Mouse (Mus musculus) limb, embryonic 15.5 days (tissue): ENCODE measurements around the gene C2cd5. TPM values are rescaled to one million over a fixed set of nuclear protein-coding genes. Genes with fewer than 3 reads are reported as not detected.

Experiments
- ATAC-seq: fragments of 200-750 bp; cut with Nextera tagmentation; 2 replicates; pipeline ENCODE4 v1.8.0; 2017; ENCODE audit warnings: low read depth, moderate TSS enrichment; ENCODE audit not compliant: insufficient number of reproducible peaks, low FRiP score, low TSS enrichment
- H3K27ac ChIP-seq: fragments of 300-500 bp; sonication (generic); 2 replicates; pipeline ENCODE4 v1.5.1; 2015; ENCODE audit warnings: moderate library complexity, mild to moderate bottlenecking, inconsistent platforms
- H3K27me3 ChIP-seq: fragments of 300-500 bp; sonication (generic); 2 replicates; pipeline ENCODE4 v1.6.1; 2015; ENCODE audit warnings: inconsistent platforms
- H3K36me3 ChIP-seq: fragments of 300-500 bp; sonication (generic); 2 replicates; pipeline ENCODE4 v1.6.1; 2015; ENCODE audit warnings: inconsistent platforms
- H3K4me1 ChIP-seq: fragments of 300-500 bp; sonication (generic); 2 replicates; pipeline ENCODE4 v1.6.1; 2015; ENCODE audit warnings: inconsistent platforms
- H3K4me2 ChIP-seq: fragments of 300-500 bp; sonication (generic); 2 replicates; pipeline ENCODE4 v1.6.1; 2015; ENCODE audit warnings: mild to moderate bottlenecking, inconsistent platforms
- H3K4me3 ChIP-seq: fragments of 300-500 bp; sonication (generic); 2 replicates; pipeline ENCODE4 v1.5.1; 2015; ENCODE audit warnings: mild to moderate bottlenecking, inconsistent platforms
- H3K9ac ChIP-seq: fragments of 300-500 bp; sonication (generic); 2 replicates; pipeline ENCODE4 v1.6.1; 2015; ENCODE audit warnings: inconsistent platforms
- H3K9me3 ChIP-seq: fragments of 300-500 bp; sonication (generic); 2 replicates; pipeline ENCODE4 v1.6.1; 2016; ENCODE audit warnings: inconsistent platforms
- WGBS: fragments of 180-500 bp; shearing (Covaris S2); methylation state at CpG from one replicate; pipeline ENCODE4 v1.1.7; 2015; 5-methylcytosine and 5-hydroxymethylcytosine counted together
- polyA plus RNA-seq: library from polyadenylated mRNA; unstranded; fragments of >200 nt; fragmentation: Nextera tagmentation; extraction: Ambion mirVana; gene quantifications from 2 replicates; pipeline ENCODE4 v1.2.1, GENCODE M21; 2015

C2cd5 gene
- polyA plus RNA-seq, 1 experiment from 2014 or later: 23.7 TPM

GRCm38 (mm10) chr6:143085898-143086297, 14.0 kb downstream of the C2cd5 start:
- Histone ChIP-seq H3K4me2 (no peak overlapping the region), H3K9me3 (no peaks in the 10 kb centered on the region), H3K4me3 (no peak overlapping the region), H3K36me3 (peaks cover 69% of the 10 kb centered on the region), H3K9ac (no peak overlapping the region), H3K27ac (no peak overlapping the region), H3K27me3 (no peaks in the 10 kb centered on the region), H3K4me1 (no peaks in the 10 kb centered on the region)
- no peak for ATAC-seq
- WGBS: 93% methylated on average over 1 of the region's 1 CpGs

DNA sequence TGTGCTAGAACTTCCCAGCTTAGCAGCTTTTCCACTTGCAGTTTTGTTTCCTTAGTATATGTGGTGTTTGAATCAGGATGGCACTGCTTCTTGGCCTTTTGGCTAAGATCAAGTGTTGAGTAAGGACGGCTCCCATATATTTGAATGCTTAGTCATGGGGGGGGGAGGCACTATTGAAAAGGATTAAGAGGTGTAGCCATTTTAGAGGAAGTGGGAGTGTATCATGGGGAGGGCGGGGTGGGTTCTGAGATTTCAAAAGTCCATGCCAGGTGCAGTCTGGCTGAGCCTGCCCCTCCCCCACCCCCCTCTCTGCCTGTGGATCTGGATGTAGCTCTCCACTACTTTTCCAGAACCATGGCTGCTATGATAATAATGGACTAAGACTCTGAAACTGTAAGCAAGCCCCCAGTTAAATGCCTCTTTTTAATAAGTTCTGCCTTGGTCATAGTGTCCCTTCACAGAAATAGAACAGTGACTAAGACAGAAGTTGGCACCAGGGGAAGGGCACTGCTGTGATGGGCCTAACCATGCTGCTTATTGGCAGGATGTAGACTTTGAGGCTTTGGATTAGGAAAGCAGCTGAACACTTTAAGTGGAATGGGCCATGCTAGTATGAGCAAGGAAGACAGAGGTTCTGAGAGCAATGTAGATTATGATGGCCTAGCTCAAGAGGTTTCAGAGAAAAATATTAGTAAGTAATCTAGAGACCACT, 15.5 kb downstream of the C2cd5 start:
- Histone ChIP-seq H3K27me3 (no peaks in the 10 kb centered on the region), H3K9ac (no peak overlapping the region), H3K4me3 (no peak overlapping the region), H3K36me3 (peaks cover 61% of the 10 kb centered on the region), H3K27ac (no peak overlapping the region), H3K9me3 (no peaks in the 10 kb centered on the region), H3K4me2 (no peak overlapping the region), H3K4me1 (no peaks in the 10 kb centered on the region)
- ATAC-seq: no peak
- WGBS: 87% methylated on average over 2 of the region's 2 CpGs

DNA sequence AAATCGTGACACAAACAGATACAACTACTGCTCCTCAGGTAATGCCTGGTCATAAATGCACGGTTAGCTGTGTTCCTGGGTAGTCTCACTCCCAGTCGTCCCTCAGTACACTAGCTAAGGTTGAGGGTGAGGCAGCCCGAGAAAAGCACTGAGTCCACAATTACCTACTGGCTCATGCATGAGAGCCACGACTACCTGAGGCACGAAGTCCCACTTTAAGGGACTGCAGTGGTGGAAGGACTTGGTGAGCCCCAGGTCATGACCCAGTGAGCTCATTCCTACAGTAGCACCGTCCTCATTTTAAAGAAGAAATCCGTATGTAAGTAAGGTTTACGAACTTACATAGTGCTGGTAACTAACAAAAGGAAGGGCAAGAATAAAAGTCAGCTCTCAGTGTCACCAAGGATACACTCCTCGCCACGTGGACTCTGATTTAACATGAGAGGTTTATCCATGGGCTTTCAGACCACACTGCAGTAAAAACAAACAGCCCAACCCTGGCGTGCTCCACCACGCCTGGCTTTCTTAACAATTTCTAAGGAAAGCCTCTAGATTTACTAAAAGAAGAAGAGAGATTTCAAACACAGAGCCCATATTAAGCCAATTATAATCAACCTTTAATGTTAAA, 18.3 kb downstream of the C2cd5 start:
- Histone ChIP-seq H3K9me3 (no peaks in the 10 kb centered on the region), H3K4me3 (no peak overlapping the region), H3K9ac (no peak overlapping the region), H3K4me2 (no peak overlapping the region), H3K27me3 (no peaks in the 10 kb centered on the region), H3K4me1 (no peaks in the 10 kb centered on the region), H3K27ac (no peak overlapping the region), H3K36me3 (peaks cover 67% of the 10 kb centered on the region)
- ATAC-seq: no peak
- WGBS: 81% methylated on average over 13 of the region's 13 CpGs

DNA sequence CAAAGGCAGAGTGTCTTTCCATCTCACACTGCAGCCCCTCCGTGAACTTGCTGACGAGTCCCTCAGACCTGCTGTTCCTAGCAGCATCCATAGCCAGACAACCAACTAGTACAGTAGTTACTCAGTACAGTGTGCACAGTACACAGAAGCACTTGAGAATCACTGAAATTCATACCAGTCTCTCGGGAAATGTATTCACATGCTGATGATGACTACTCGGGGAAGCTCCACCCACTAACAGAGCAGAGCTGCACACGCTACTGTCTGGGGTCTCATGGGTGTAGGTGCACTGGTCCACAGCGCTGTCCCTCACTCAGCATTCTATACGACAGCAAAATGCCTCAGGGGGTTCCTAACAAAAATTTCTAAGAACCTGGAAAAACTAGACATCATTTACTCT, 19.2 kb downstream of the C2cd5 start:
- Histone ChIP-seq H3K4me1 (no peaks in the 10 kb centered on the region), H3K27me3 (no peaks in the 10 kb centered on the region), H3K36me3 (peaks cover 62% of the 10 kb centered on the region), H3K9ac (no peak overlapping the region), H3K4me2 (no peak overlapping the region), H3K27ac (no peak overlapping the region), H3K9me3 (no peaks in the 10 kb centered on the region), H3K4me3 (no peak overlapping the region)
- 79% methylated on average over 7 of the region's 7 CpGs for WGBS
- no peak for ATAC-seq

DNA sequence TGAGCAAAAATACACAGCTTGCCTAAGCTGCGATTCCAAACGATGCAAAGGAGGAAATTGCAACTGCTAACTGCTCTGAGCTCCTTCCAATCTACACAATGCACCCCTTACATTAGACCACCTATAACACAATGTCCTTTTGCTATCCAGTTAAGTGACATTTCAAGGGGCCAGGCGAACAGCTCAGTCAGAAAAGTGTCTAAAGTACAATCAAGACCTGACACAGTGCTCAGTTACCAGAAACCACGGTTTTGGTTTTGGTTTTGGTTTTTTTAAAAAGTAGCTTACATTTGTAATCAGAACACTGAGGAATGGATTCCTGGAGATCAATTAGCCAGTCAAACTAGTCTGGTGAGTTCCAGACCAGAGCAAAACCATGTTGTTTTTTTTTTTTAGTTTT, 20.8 kb downstream of the C2cd5 start:
- Histone ChIP-seq H3K4me1 (no peaks in the 10 kb centered on the region), H3K4me3 (no peak overlapping the region), H3K27ac (no peak overlapping the region), H3K36me3 (peaks cover 53% of the 10 kb centered on the region), H3K9me3 (no peaks in the 10 kb centered on the region), H3K27me3 (no peaks in the 10 kb centered on the region), H3K4me2 (no peak overlapping the region), H3K9ac (no peak overlapping the region)
- no peak for ATAC-seq
- 76% methylated on average over 4 of the region's 4 CpGs for WGBS

DNA sequence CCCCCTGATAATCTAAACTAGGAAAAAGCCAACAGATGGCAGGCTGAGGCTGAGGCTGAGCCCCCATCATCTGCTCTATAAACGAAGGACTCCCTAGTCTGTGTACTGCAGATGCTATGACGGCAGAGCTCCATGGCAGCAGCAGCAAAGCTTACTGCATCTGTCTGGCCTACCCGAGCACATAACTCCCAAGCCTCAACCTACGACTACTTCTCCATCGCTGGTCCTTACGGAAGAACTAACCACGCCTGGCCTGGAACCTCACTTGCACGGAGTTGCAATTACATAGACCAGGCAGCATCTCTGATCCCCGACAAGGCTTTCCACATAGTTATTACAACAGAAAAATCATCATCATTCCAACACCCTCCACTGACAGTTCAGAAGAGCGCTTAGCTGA, 23.5 kb downstream of the C2cd5 start:
- no peak for ATAC-seq
- no peaks in the 10 kb centered on the region for H3K9me3 ChIP-seq
- no peaks in the 10 kb centered on the region for H3K4me1 ChIP-seq
- no peaks in the 10 kb centered on the region for H3K27me3 ChIP-seq
- 86% methylated on average over 10 of the region's 10 CpGs for WGBS
- peaks cover 45% of the 10 kb centered on the region for H3K36me3 ChIP-seq
- no peak overlapping the region for H3K9ac ChIP-seq
- H3K4me3 ChIP-seq: no peak overlapping the region
- H3K4me2 ChIP-seq: no peak overlapping the region
- H3K27ac ChIP-seq: no peak overlapping the region

DNA sequence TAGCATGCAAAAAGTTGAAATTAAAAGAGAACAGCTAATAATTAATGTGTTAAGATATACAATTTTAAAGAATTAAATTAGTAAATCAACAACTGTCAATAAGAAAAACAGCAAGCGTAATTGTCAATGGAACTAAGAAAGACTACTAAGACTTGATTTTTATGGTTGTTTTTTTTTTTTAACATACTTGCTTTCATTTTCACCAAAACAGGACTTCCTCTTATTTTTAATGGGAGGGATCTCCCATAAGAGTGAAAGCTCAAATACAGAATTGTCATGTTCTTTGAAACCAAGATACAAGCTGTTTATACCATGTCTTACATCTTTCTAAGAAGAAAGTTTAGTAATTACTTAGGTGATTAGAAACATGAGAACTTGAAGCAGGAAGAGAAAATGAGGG, 26.0 kb downstream of the C2cd5 start:
- no peaks in the 10 kb centered on the region for H3K4me1 ChIP-seq
- H3K27me3 ChIP-seq: no peaks in the 10 kb centered on the region
- no peak overlapping the region for H3K4me3 ChIP-seq
- no peak overlapping the region for H3K4me2 ChIP-seq
- no peak overlapping the region for H3K9ac ChIP-seq
- ATAC-seq: no peak
- 88% methylated on average over 1 of the region's 1 CpGs for WGBS
- peaks cover 35% of the 10 kb centered on the region for H3K36me3 ChIP-seq
- H3K27ac ChIP-seq: no peak overlapping the region
- no peaks in the 10 kb centered on the region for H3K9me3 ChIP-seq

DNA sequence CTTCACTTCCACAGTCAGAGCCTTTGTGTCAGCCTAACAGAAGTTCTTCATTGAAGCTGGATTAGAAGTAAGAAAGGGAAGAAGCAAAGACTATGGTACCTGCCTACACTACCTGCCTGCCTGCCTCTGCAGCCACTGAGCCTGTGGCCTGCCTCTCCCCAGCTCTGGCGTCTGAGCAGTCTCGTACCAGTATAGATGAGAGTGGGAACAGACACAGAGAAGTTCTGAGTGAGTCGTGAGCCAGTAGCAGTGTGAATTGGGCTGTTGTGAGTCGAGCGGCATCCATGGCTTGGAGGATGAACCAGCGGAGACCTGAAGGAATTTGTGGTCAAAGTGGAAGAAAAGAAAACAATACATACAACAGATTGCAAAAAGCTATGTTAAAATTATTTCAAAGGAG, 26.5 kb downstream of the C2cd5 start:
- ATAC-seq: no peak
- no peak overlapping the region for H3K4me2 ChIP-seq
- no peaks in the 10 kb centered on the region for H3K27me3 ChIP-seq
- no peak overlapping the region for H3K27ac ChIP-seq
- H3K36me3 ChIP-seq: peaks cover 30% of the 10 kb centered on the region
- WGBS: 89% methylated on average over 6 of the region's 6 CpGs
- no peaks in the 10 kb centered on the region for H3K4me1 ChIP-seq
- no peaks in the 10 kb centered on the region for H3K9me3 ChIP-seq
- no peak overlapping the region for H3K9ac ChIP-seq
- no peak overlapping the region for H3K4me3 ChIP-seq

GRCm38 (mm10) chr6:143072412-143073014, 27.4 kb downstream of the C2cd5 start:
- no peaks in the 10 kb centered on the region for H3K9me3 ChIP-seq
- no peak overlapping the region for H3K4me2 ChIP-seq
- H3K4me1 ChIP-seq: no peaks in the 10 kb centered on the region
- no peak overlapping the region for H3K27ac ChIP-seq
- peaks cover 22% of the 10 kb centered on the region; the same call in 1 of the 2 replicates for H3K36me3 ChIP-seq
- no peaks in the 10 kb centered on the region for H3K27me3 ChIP-seq
- no peak overlapping the region for H3K9ac ChIP-seq
- ATAC-seq: no peak
- no peak overlapping the region for H3K4me3 ChIP-seq
- WGBS: 70% methylated on average over 8 of the region's 8 CpGs

DNA sequence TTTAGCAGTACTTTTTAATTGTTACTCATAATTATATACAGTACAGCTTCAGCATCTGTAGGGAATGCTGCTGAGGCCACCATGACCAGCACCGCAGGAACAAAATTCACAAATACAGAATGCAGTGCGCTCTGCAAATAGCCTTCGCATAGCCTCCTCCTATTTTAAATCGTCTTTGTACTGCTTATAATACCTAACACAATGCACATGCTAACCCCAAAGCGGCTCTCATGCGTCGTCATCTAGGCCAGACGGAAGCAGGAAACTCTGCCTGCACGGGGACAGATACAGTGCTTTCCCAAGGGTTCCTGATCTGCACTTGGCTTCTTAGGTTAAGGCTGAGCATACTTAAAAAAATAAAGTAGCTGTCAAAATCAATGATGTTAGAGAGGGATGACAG, 29.2 kb downstream of the C2cd5 start:
- H3K4me2 ChIP-seq: no peak overlapping the region
- no peak for ATAC-seq
- H3K36me3 ChIP-seq: peaks cover 10% of the 10 kb centered on the region; the same call in 1 of the 2 replicates
- H3K9ac ChIP-seq: no peak overlapping the region
- no peak overlapping the region for H3K4me3 ChIP-seq
- no peaks in the 10 kb centered on the region for H3K4me1 ChIP-seq
- H3K9me3 ChIP-seq: no peaks in the 10 kb centered on the region
- WGBS: 81% methylated on average over 9 of the region's 9 CpGs
- no peak overlapping the region for H3K27ac ChIP-seq
- no peaks in the 10 kb centered on the region for H3K27me3 ChIP-seq

- Histone ChIP-seq H3K27me3 (no peaks in the 10 kb centered on the region), H3K4me3 (no peak overlapping the region), H3K9me3 (no peaks in the 10 kb centered on the region), H3K4me2 (no peak overlapping the region), H3K4me1 (no peaks in the 10 kb centered on the region), H3K27ac (no peak overlapping the region), H3K36me3 (peaks cover 10% of the 10 kb centered on the region; the same call in 1 of the 2 replicates), H3K9ac (no peak overlapping the region)
- 85% methylated on average over 5 of the region's 5 CpGs for WGBS
- ATAC-seq: no peak
Measured at GRCm38 (mm10) chr6:143070019-143070418, 29.9 kb downstream of the C2cd5 start.

DNA sequence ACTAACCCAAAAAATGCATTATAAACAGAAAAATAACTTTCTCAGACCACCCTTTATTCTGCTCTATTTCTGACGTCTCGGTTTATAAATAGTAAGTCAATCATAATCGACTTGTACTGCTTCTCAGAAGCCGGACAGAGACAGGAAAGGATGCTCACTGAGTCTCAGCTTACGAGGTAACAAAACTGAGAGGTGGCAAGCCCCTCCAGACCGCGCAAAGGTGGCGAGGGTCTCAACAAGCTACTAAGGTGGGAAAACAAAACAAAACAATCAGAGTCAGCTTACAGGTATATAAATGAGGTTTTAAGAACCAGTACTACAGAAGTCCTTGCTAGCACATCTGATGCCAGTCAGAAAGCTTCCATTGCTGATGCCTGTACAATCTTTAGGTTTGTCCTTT, 30.3 kb downstream of the C2cd5 start:
- Histone ChIP-seq H3K27me3 (no peaks in the 10 kb centered on the region), H3K4me3 (no peak overlapping the region), H3K4me1 (no peaks in the 10 kb centered on the region), H3K27ac (no peak overlapping the region), H3K4me2 (no peak overlapping the region), H3K36me3 (peaks cover 10% of the 10 kb centered on the region; the same call in 1 of the 2 replicates), H3K9ac (no peak overlapping the region), H3K9me3 (no peaks in the 10 kb centered on the region)
- no peak for ATAC-seq
- WGBS: 91% methylated on average over 8 of the region's 8 CpGs
